Mouse (Mus musculus): Measurements from ENCODE around the gene Nipa2. TPM values are rescaled to one million over a fixed set of nuclear protein-coding genes. Genes with fewer than 3 reads are reported as not detected.

Gene Nipa2
- polyA plus RNA-seq, 1 experiment from 2014 or later, result 35.7 TPM

- no peaks in the 10 kb centered on the region for H3K4me1 ChIP-seq (replicated peaks)
- 97% methylated on average over 2 of the region's 2 CpGs for WGBS
- no peak for ATAC-seq (ENCODE audit: low FRiP score, low read depth)
These were observed 19.2 kb upstream of the Nipa2 start for GRCm38 (mm10) chr7:55981511-55981910.

GRCm38 (mm10) chr7:55974429-55974828 is 12.2 kb upstream of the Nipa2 start:
- Histone ChIP-seq H3K27ac (replicated peaks) (no peak overlapping the region), H3K36me3 (peaks cover 4% of the 10 kb centered on the region; the same call in 1 of the 2 replicates), H3K9me3 (no peaks in the 10 kb centered on the region), H3K9ac (no peak overlapping the region), H3K4me3 (no peak overlapping the region), H3K4me1 (replicated peaks) (no peaks in the 10 kb centered on the region), H3K4me2 (no peak overlapping the region), H3K27me3 (no peaks in the 10 kb centered on the region)
- ATAC-seq (ENCODE audit: low FRiP score, low read depth), result no peak
- WGBS, result 100% methylated on average over 2 of the region's 2 CpGs

More at GRCm38 (mm10) chr7:55981511-55981910, 19.2 kb upstream of the Nipa2 start:
- Histone ChIP-seq H3K4me3 (no peak overlapping the region), H3K27me3 (no peaks in the 10 kb centered on the region), H3K4me2 (no peak overlapping the region), H3K36me3 (peaks cover 27% of the 10 kb centered on the region), H3K27ac (replicated peaks) (no peak overlapping the region), H3K9me3 (no peaks in the 10 kb centered on the region), H3K9ac (no peak overlapping the region)

- Histone ChIP-seq H3K4me2 (no peak overlapping the region), H3K27me3 (no peaks in the 10 kb centered on the region), H3K4me1 (replicated peaks) (no peaks in the 10 kb centered on the region), H3K36me3 (no peaks in the 10 kb centered on the region), H3K9me3 (no peaks in the 10 kb centered on the region), H3K9ac (no peak overlapping the region), H3K4me3 (no peak overlapping the region), H3K27ac (replicated peaks) (no peak overlapping the region)
- WGBS, result 76% methylated on average over 1 of the region's 1 CpGs
- no peak for ATAC-seq (ENCODE audit: low FRiP score, low read depth)
These were observed 7.1 kb upstream of the Nipa2 start for GRCm38 (mm10) chr7:55969415-55969814.

- Histone ChIP-seq H3K9ac (no peak overlapping the region), H3K36me3 (no peaks in the 10 kb centered on the region), H3K4me2 (peak overlapping the region; percentile 34), H3K27ac (replicated peaks) (no peak overlapping the region), H3K27me3 (no peaks in the 10 kb centered on the region), H3K9me3 (no peaks in the 10 kb centered on the region), H3K4me1 (replicated peaks) (peaks cover 2% of the 10 kb centered on the region; the same call in 1 of the 2 replicates), H3K4me3 (no peak overlapping the region)
- no peak for ATAC-seq (ENCODE audit: low FRiP score, low read depth)
- WGBS, result 44% methylated on average over 16 of the region's 16 CpGs
These were observed 6.1 kb upstream of the Nipa2 start for GRCm38 (mm10) chr7:55968258-55968901.

- H3K4me2 ChIP-seq, result no peak overlapping the region
- H3K27me3 ChIP-seq, result no peaks in the 10 kb centered on the region
- H3K4me3 ChIP-seq, result no peak overlapping the region
- 30% methylated on average over 3 of the region's 3 CpGs for WGBS
- no peak overlapping the region for H3K27ac ChIP-seq (replicated peaks)
- H3K9me3 ChIP-seq, result no peaks in the 10 kb centered on the region
- ATAC-seq (ENCODE audit: low FRiP score, low read depth), result no peak
- no peaks in the 10 kb centered on the region for H3K36me3 ChIP-seq
- H3K9ac ChIP-seq, result no peak overlapping the region
- H3K4me1 ChIP-seq (replicated peaks), result peaks cover 9% of the 10 kb centered on the region
These were observed 4.7 kb upstream of the Nipa2 start for GRCm38 (mm10) chr7:55966866-55967460.

- 98% methylated on average over 1 of the region's 1 CpGs for WGBS
- no peak overlapping the region for H3K9ac ChIP-seq
- H3K9me3 ChIP-seq, result no peaks in the 10 kb centered on the region
- no peak for ATAC-seq (ENCODE audit: low FRiP score, low read depth)
- no peak overlapping the region for H3K27ac ChIP-seq (replicated peaks)
- no peak overlapping the region for H3K4me3 ChIP-seq
- H3K4me2 ChIP-seq, result no peak overlapping the region
- H3K36me3 ChIP-seq, result no peaks in the 10 kb centered on the region
- H3K4me1 ChIP-seq (replicated peaks), result peaks cover 18% of the 10 kb centered on the region
- H3K27me3 ChIP-seq, result no peaks in the 10 kb centered on the region
These were observed 1.8 kb downstream of the Nipa2 start for GRCm38 (mm10) chr7:55960506-55960905.

GRCm38 (mm10) chr7:55959801-55960200 is 2.5 kb downstream of the Nipa2 start:
- H3K36me3 ChIP-seq, result 0 out of 2 replicates have a peak, but pooled peaks cover 3% of the 10 kb centered on the region
- no peak overlapping the region for H3K4me2 ChIP-seq
- ATAC-seq (ENCODE audit: low FRiP score, low read depth), result no peak
- H3K9me3 ChIP-seq, result no peaks in the 10 kb centered on the region
- no peaks in the 10 kb centered on the region for H3K27me3 ChIP-seq
- no peak overlapping the region for H3K27ac ChIP-seq (replicated peaks)
- peaks cover 18% of the 10 kb centered on the region for H3K4me1 ChIP-seq (replicated peaks)
- H3K4me3 ChIP-seq, result no peak overlapping the region
- WGBS, result 98% methylated on average over 3 of the region's 3 CpGs
- H3K9ac ChIP-seq, result no peak overlapping the region

- Histone ChIP-seq H3K9me3 (peaks cover 5% of the 10 kb centered on the region; the same call in 1 of the 2 replicates), H3K27me3 (no peaks in the 10 kb centered on the region), H3K9ac (no peak overlapping the region), H3K4me1 (replicated peaks) (peaks cover 11% of the 10 kb centered on the region), H3K4me3 (no peak overlapping the region), H3K27ac (replicated peaks) (no peak overlapping the region), H3K4me2 (no peak overlapping the region), H3K36me3 (peaks cover 10% of the 10 kb centered on the region; the same call in 1 of the 2 replicates)
- WGBS, result 97% methylated on average over 4 of the region's 4 CpGs
- ATAC-seq (ENCODE audit: low FRiP score, low read depth), result no peak
These were observed 4.4 kb downstream of the Nipa2 start for GRCm38 (mm10) chr7:55957916-55958315.

GRCm38 (mm10) chr7:55957178-55957577 is 5.1 kb downstream of the Nipa2 start:
- no peak overlapping the region for H3K4me2 ChIP-seq
- H3K36me3 ChIP-seq, result peaks cover 10% of the 10 kb centered on the region; the same call in 1 of the 2 replicates
- H3K9ac ChIP-seq, result no peak overlapping the region
- no peak overlapping the region for H3K4me3 ChIP-seq
- peaks cover 5% of the 10 kb centered on the region; the same call in 1 of the 2 replicates for H3K9me3 ChIP-seq
- peaks cover 9% of the 10 kb centered on the region for H3K4me1 ChIP-seq (replicated peaks)
- no peak for ATAC-seq (ENCODE audit: low FRiP score, low read depth)
- H3K27ac ChIP-seq (replicated peaks), result no peak overlapping the region
- H3K27me3 ChIP-seq, result no peaks in the 10 kb centered on the region
- WGBS, result 91% methylated on average over 3 of the region's 3 CpGs

GRCm38 (mm10) chr7:55956054-55956453 is 6.2 kb downstream of the Nipa2 start:
- peaks cover 10% of the 10 kb centered on the region; the same call in 1 of the 2 replicates for H3K36me3 ChIP-seq
- ATAC-seq (ENCODE audit: low FRiP score, low read depth), result no peak

GRCm38 (mm10) chr7:55938341-55938740 is 23.9 kb downstream of the Nipa2 start:
- H3K4me3 ChIP-seq, result no peak overlapping the region
- no peak overlapping the region for H3K27ac ChIP-seq (replicated peaks)
- no peak overlapping the region for H3K9ac ChIP-seq
- H3K36me3 ChIP-seq, result peaks cover 8% of the 10 kb centered on the region; the same call in 1 of the 2 replicates
- H3K4me2 ChIP-seq, result no peak overlapping the region
- no peaks in the 10 kb centered on the region for H3K4me1 ChIP-seq (replicated peaks)
- ATAC-seq (ENCODE audit: low FRiP score, low read depth), result no peak
- no peaks in the 10 kb centered on the region for H3K27me3 ChIP-seq
- H3K9me3 ChIP-seq, result no peaks in the 10 kb centered on the region
- 90% methylated on average over 4 of the region's 4 CpGs for WGBS

More at GRCm38 (mm10) chr7:55956054-55956453, 6.2 kb downstream of the Nipa2 start:
- no peak overlapping the region for H3K4me2 ChIP-seq
- no peak overlapping the region for H3K4me3 ChIP-seq
- H3K27ac ChIP-seq (replicated peaks), result no peak overlapping the region
- 100% methylated on average over 2 of the region's 2 CpGs for WGBS
- H3K9ac ChIP-seq, result no peak overlapping the region
- H3K27me3 ChIP-seq, result no peaks in the 10 kb centered on the region
- H3K9me3 ChIP-seq, result peaks cover 5% of the 10 kb centered on the region; the same call in 1 of the 2 replicates
- peaks cover 8% of the 10 kb centered on the region for H3K4me1 ChIP-seq (replicated peaks)

- no peak overlapping the region for H3K4me3 ChIP-seq
- no peak overlapping the region for H3K27ac ChIP-seq (replicated peaks)
- H3K9me3 ChIP-seq, result no peaks in the 10 kb centered on the region
- no peaks in the 10 kb centered on the region for H3K4me1 ChIP-seq (replicated peaks)
- WGBS, result 94% methylated on average over 2 of the region's 2 CpGs
- no peaks in the 10 kb centered on the region for H3K27me3 ChIP-seq
- peaks cover 23% of the 10 kb centered on the region for H3K36me3 ChIP-seq
- H3K9ac ChIP-seq, result no peak overlapping the region
- H3K4me2 ChIP-seq, result no peak overlapping the region
- ATAC-seq (ENCODE audit: low FRiP score, low read depth), result no peak
These were observed 27.3 kb downstream of the Nipa2 start for GRCm38 (mm10) chr7:55935025-55935424.
